Mouse (Mus musculus) large intestine, adult 2 months (tissue): Measurements from ENCODE around the gene Eif6. TPM values are rescaled to one million over a fixed set of nuclear protein-coding genes. Genes with fewer than 3 reads are reported as not detected.

Experiments used
- polyA plus RNA-seq: library from polyadenylated mRNA; depleted of rRNA; stranded (reverse); fragments of >200 nt; gene quantifications from 2 replicates; pipeline ENCODE4 v1.2.3, GENCODE M21; 2012; rRNA removed

The Eif6 gene
- polyA plus RNA-seq, 1 experiment = 288 TPM

Other genes with a start within 250 kb of the Eif6 start
- 76.2 and 123 TPM in 2 replicates for gene Gss, start 234.1 kb downstream of the Eif6 start, polyA plus RNA-seq
- 0.11 and 0.12 TPM in 2 replicates for gene Myh7b, start 215.7 kb downstream of the Eif6 start, polyA plus RNA-seq
- gene Trpc4ap, start 134.5 kb downstream of the Eif6 start, polyA plus RNA-seq = 96.4 and 119 TPM in 2 replicates
- gene Edem2, start 97.5 kb downstream of the Eif6 start, polyA plus RNA-seq = 67.4 and 77.2 TPM in 2 replicates
- gene Gm17581, start 91.1 kb downstream of the Eif6 start, polyA plus RNA-seq = not detected in 2 replicates
- gene Procr, start 75.8 kb downstream of the Eif6 start, polyA plus RNA-seq = 7.9 and 10.1 TPM in 2 replicates
- 0.33 and 1.7 TPM in 2 replicates for gene Mmp24, start 51.6 kb downstream of the Eif6 start, polyA plus RNA-seq
- gene BC029722, start 7.5 kb downstream of the Eif6 start, polyA plus RNA-seq = 19.0 and 22.9 TPM in 2 replicates
- 0.97 and 1.7 TPM in 2 replicates for gene Fam83c, start 7.9 kb upstream of the Eif6 start, polyA plus RNA-seq
- gene Uqcc1, start 103.4 kb upstream of the Eif6 start, polyA plus RNA-seq = 26.7 and 31.3 TPM in 2 replicates
- not detected in 2 replicates for gene Gm15557, start 113.8 kb upstream of the Eif6 start, polyA plus RNA-seq
- 0.10 and 0.15 TPM in 2 replicates for gene Gdf5, start 118.4 kb upstream of the Eif6 start, polyA plus RNA-seq
- gene Cep250, start 129.5 kb upstream of the Eif6 start, polyA plus RNA-seq = 4.7 and 8.2 TPM in 2 replicates
- gene 6430550D23Rik, start 181.1 kb upstream of the Eif6 start, polyA plus RNA-seq = 1.4 and 1.8 TPM in 2 replicates
- gene Ergic3, start 181.1 kb upstream of the Eif6 start, polyA plus RNA-seq = 291 and 343 TPM in 2 replicates
- 0.06 and 0.45 TPM in 2 replicates for gene Fer1l4, start 226.0 kb upstream of the Eif6 start, polyA plus RNA-seq
- gene Spag4, start 238.2 kb upstream of the Eif6 start, polyA plus RNA-seq = 0.47 and 0.86 TPM in 2 replicates